Mouse (Mus musculus) MEL (cell line): ENCODE measurements around the gene Pip5k1b.
A peak's percentile ranks its signal among the peaks of the same experiment; 100 is the strongest.

Source experiments
- BHLHE40 ChIP-seq: IDR thresholded peaks from 2 replicates; pipeline ENCODE4 v1.6.1; 2012; ENCODE audit warnings: low read depth, mild to moderate bottlenecking, inconsistent platforms, low read length, improper control_type of control experiment, borderline replicate concordance
- CHD2 ChIP-seq: IDR thresholded peaks from 2 replicates; pipeline ENCODE4 v1.6.1; 2011; ENCODE audit warnings: low read length, improper control_type of control experiment
- CTCF ChIP-seq, 3 experiments: IDR thresholded peaks in 2 of 3; conservative IDR thresholded peaks in 1 of 3; 2 replicates each; pipeline ENCODE4 v1.5.1; 2011 to 2012; ENCODE audit warnings: low read length in 3 of 3, low read depth in 2 of 3, mild to moderate bottlenecking in 2 of 3, improper control_type of control experiment in 1 of 3, inconsistent platforms in 1 of 3, mixed read lengths in 1 of 3, moderate library complexity in 1 of 3; ENCODE audit not compliant: control insufficient read depth in 1 of 3, insufficient read depth in 1 of 3, poor library complexity in 1 of 3, severe bottlenecking in 1 of 3
- EP300 ChIP-seq, 2 experiments: IDR thresholded peaks; 2 replicates each; pipeline ENCODE4 v1.6.1; 2011; ENCODE audit warnings: improper control_type of control experiment in 2 of 2, low read length in 2 of 2, low read depth in 1 of 2, mild to moderate bottlenecking in 1 of 2
- ETS1 ChIP-seq: IDR thresholded peaks from 2 replicates; pipeline ENCODE4 v1.6.1; 2012; ENCODE audit warnings: low read depth, mild to moderate bottlenecking, inconsistent platforms, low read length, improper control_type of control experiment, moderate library complexity
- MAFK ChIP-seq: IDR thresholded peaks from 2 replicates; pipeline ENCODE4 v1.6.1; 2011; ENCODE audit warnings: low read depth, mild to moderate bottlenecking, low read length, improper control_type of control experiment, borderline replicate concordance
- MYB ChIP-seq: IDR thresholded peaks from 2 replicates; pipeline ENCODE4 v1.6.1; 2011; ENCODE audit warnings: mild to moderate bottlenecking, low read depth, low read length, improper control_type of control experiment
- NELFE ChIP-seq: IDR thresholded peaks from 2 replicates; pipeline ENCODE4 v1.6.1; 2011; ENCODE audit warnings: low read depth, low read length, improper control_type of control experiment
- POLR2A ChIP-seq, 2 experiments: IDR thresholded peaks; 2 replicates each; pipeline ENCODE4 v1.6.1; 2011 to 2012; ENCODE audit warnings: low read length in 2 of 2, mild to moderate bottlenecking in 2 of 2, control low read depth in 1 of 2, improper control_type of control experiment in 1 of 2, low read depth in 1 of 2, moderate library complexity in 1 of 2; ENCODE audit not compliant: control insufficient read depth in 1 of 2, insufficient read depth in 1 of 2, poor library complexity in 1 of 2
- POLR2AphosphoS2 ChIP-seq: IDR thresholded peaks from 2 replicates; pipeline ENCODE4 v1.6.1; 2011; ENCODE audit warnings: low read length, improper control_type of control experiment
- POLR2AphosphoS5 ChIP-seq: IDR thresholded peaks from 2 replicates; pipeline ENCODE4 v1.6.1; 2012; ENCODE audit warnings: low read depth, borderline replicate concordance, mild to moderate bottlenecking, inconsistent platforms, low read length, moderate library complexity, mixed read lengths
- RCOR1 ChIP-seq: IDR thresholded peaks from 2 replicates; pipeline ENCODE4 v1.6.1; 2012; ENCODE audit warnings: low read depth, mild to moderate bottlenecking, inconsistent platforms, low read length, improper control_type of control experiment
- ZKSCAN1 ChIP-seq: IDR thresholded peaks from 2 replicates; pipeline ENCODE4 v1.6.1; 2012; ENCODE audit warnings: low read depth, mild to moderate bottlenecking, inconsistent platforms, low read length, improper control_type of control experiment, moderate library complexity

GRCm38 (mm10) chr19:24557456-24557855 lies 1.8 kb upstream of the Pip5k1b start:
- TF ChIP-seq BHLHE40 = no peak
- TF ChIP-seq CTCF (IDR thresholded peaks at IDR 0.05 in 2 of 3, conservative IDR thresholded peaks at IDR 0.05 in 1 of 3; ENCODE audit: control insufficient read depth in 1 of 3, insufficient read depth in 1 of 3, low read depth in 2 of 3, low read length in 3 of 3, poor library complexity in 1 of 3, severe bottlenecking in 1 of 3) = 0 out of 6 replicates have a peak, but pooled peaks of 1 of the 3 experiments have one; percentile 4
- TF ChIP-seq POLR2A (IDR thresholded peaks at IDR 0.05; ENCODE audit: control insufficient read depth in 1 of 2, insufficient read depth in 1 of 2, low read depth in 1 of 2, low read length in 2 of 2, poor library complexity in 1 of 2) = no peak
- TF ChIP-seq CHD2 = no peak
- no peak for TF ChIP-seq POLR2AphosphoS2
- TF ChIP-seq NELFE = no peak
- no peak for TF ChIP-seq EP300 (IDR thresholded peaks at IDR 0.05; ENCODE audit: low read depth in 1 of 2, low read length in 2 of 2)
- TF ChIP-seq ZKSCAN1 = no peak
- TF ChIP-seq ETS1 = no peak
- TF ChIP-seq MYB = no peak
- no peak for TF ChIP-seq RCOR1
- no peak for TF ChIP-seq MAFK
- no peak for TF ChIP-seq POLR2AphosphoS5
